ENCODE assay signal across 12 mouse cellular contexts in genomic region chr5:128813121-128813520, GRCm38 (mm10).
DNase-seq lines count a peak whose midpoint lies in the region; ATAC-seq lines count a peak whose summit lies in the region.
"Had no signal": no experiment of that assay in that cellular context is flagged by ENCODE, and none has a peak within 500 bp of the region (broad histone marks: within the 10 kb centered on the region; RNA-seq: fewer than 3 reads in every experiment).

No protein-coding gene starts in this region.

- no peak overlapping the region for H3K9ac ChIP-seq in intestine, embryonic 15.5 days
- no peak overlapping the region for H3K9ac ChIP-seq in intestine, embryonic 16.5 days (ENCODE audit: low read depth, low read length)

- H3K9me3 ChIP-seq in intestine, embryonic 15.5 days, result no peaks in the 10 kb centered on the region
- no peaks in the 10 kb centered on the region for H3K9me3 ChIP-seq in intestine, embryonic 16.5 days (ENCODE audit: control insufficient read depth, low read length)

- H3K4me1 ChIP-seq in intestine, embryonic 15.5 days (replicated peaks), result no peaks in the 10 kb centered on the region
- no peaks in the 10 kb centered on the region for H3K4me1 ChIP-seq in intestine, embryonic 16.5 days (ENCODE audit: control insufficient read depth, insufficient read depth, low read length)

- H3K4me3 ChIP-seq in intestine, embryonic 15.5 days (replicated peaks), result no peak overlapping the region
- no peak overlapping the region for H3K4me3 ChIP-seq in intestine, embryonic 16.5 days (ENCODE audit: low read length)

- no peak overlapping the region for H3K27ac ChIP-seq in intestine, embryonic 15.5 days
- H3K27ac ChIP-seq in intestine, embryonic 16.5 days (ENCODE audit: low read length), result no peak overlapping the region

- no peak for ATAC-seq in intestine, embryonic 15.5 days
- ATAC-seq in intestine, embryonic 16.5 days, result no peak
- ATAC-seq: activated CD4-positive, CD25-positive, alpha-beta regulatory T cell, adult 4 months; lung, postnatal 0 days had no signal

- H3K27me3 ChIP-seq in intestine, embryonic 15.5 days (replicated peaks), result no peaks in the 10 kb centered on the region
- H3K27me3 ChIP-seq in intestine, embryonic 16.5 days (replicated peaks; ENCODE audit: control insufficient read depth, insufficient read depth, low read length), result no peaks in the 10 kb centered on the region

- WGBS in intestine, embryonic 15.5 days, result 22% methylated on average over 11 of the region's 11 CpGs
- WGBS in intestine, embryonic 16.5 days, result 22% methylated on average over 11 of the region's 11 CpGs

- H3K4me2 ChIP-seq in intestine, embryonic 15.5 days (replicated peaks), result peak overlapping the region; percentile 30; the same call in 1 of the 2 replicates
- H3K4me2 ChIP-seq in intestine, embryonic 16.5 days (ENCODE audit: low read depth, low read length), result no peak overlapping the region

- intact Hi-C loops in heart, postnatal 10 days (cut with DNase I), result no loop called here

- no peaks in the 10 kb centered on the region for H3K36me3 ChIP-seq in intestine, embryonic 15.5 days
- no peaks in the 10 kb centered on the region for H3K36me3 ChIP-seq in intestine, embryonic 16.5 days (ENCODE audit: control insufficient read depth, insufficient read depth, low read length)

- peak; percentile 50 for DNase-seq in right cerebral cortex, postnatal 14 days
- no peak for DNase-seq in right cerebral cortex, adult 18-20 months
- peak; percentile 19 for DNase-seq in embryo, embryonic 9.5 days (ENCODE audit: extremely low spot score)
- DNase-seq in retina, postnatal 1 day, result peak; percentile 51
- no peak for DNase-seq in heart, postnatal 10 days
- DNase-seq in urinary bladder, postnatal 10 days (ENCODE audit: low spot score), result no peak
- DNase-seq: cerebellum, adult 2 months; heart, adult 18-20 months had no signal

Comparison
In these comparisons a context has a peak if more than half of its experiments do, and no peak if none do; other contexts are left out.
1. DNase-seq: peak in right cerebral cortex, postnatal 14 days (single experiment), embryo, embryonic 9.5 days (single experiment) and retina, postnatal 1 day (single experiment); none in right cerebral cortex, adult 18-20 months (single experiment), heart, postnatal 10 days (0 of 2) and urinary bladder, postnatal 10 days (single experiment).